Mouse (Mus musculus) midbrain, embryonic 15.5 days (tissue): ENCODE data around the gene As3mt. TPM values are rescaled to one million over a fixed set of nuclear protein-coding genes. Genes with fewer than 3 reads are reported as not detected.
A peak's percentile ranks its signal among the peaks of the same experiment; 100 is the strongest.

Experiments used
- ATAC-seq: fragments of 200-750 bp; cut with Nextera tagmentation; replicated peaks from 2 replicates; pipeline ENCODE4 v1.8.0; 2017; ENCODE audit warnings: moderate TSS enrichment
- H3K27ac ChIP-seq: fragments of 300-500 bp; sonication (generic); 2 replicates; pipeline ENCODE4 v1.5.1; 2015; ENCODE audit warnings: mild to moderate bottlenecking, inconsistent platforms
- H3K27me3 ChIP-seq: fragments of 300-500 bp; sonication (generic); replicated peaks from 2 replicates; pipeline ENCODE4 v1.6.1; 2015; ENCODE audit warnings: inconsistent platforms
- H3K36me3 ChIP-seq: fragments of 300-500 bp; sonication (generic); replicated peaks from 2 replicates; pipeline ENCODE4 v1.6.1; 2015; ENCODE audit warnings: inconsistent platforms
- H3K4me1 ChIP-seq: fragments of 300-500 bp; sonication (generic); 2 replicates; pipeline ENCODE4 v1.6.1; 2015; ENCODE audit warnings: inconsistent platforms
- H3K4me2 ChIP-seq: fragments of 300-500 bp; sonication (generic); 2 replicates; pipeline ENCODE4 v1.6.1; 2015; ENCODE audit warnings: inconsistent platforms, mild to moderate bottlenecking, moderate library complexity
- H3K4me3 ChIP-seq: fragments of 300-500 bp; sonication (generic); 2 replicates; pipeline ENCODE4 v1.5.1; 2015; ENCODE audit warnings: mild to moderate bottlenecking, inconsistent platforms
- H3K9ac ChIP-seq: fragments of 300-500 bp; sonication (generic); 2 replicates; pipeline ENCODE4 v1.6.1; 2015; ENCODE audit warnings: mild to moderate bottlenecking, inconsistent platforms
- H3K9me3 ChIP-seq: fragments of 300-500 bp; sonication (generic); 2 replicates; pipeline ENCODE4 v1.6.1; 2016; ENCODE audit warnings: inconsistent platforms
- WGBS: fragments of 180-500 bp; shearing (Covaris S2); methylation state at CpG from one replicate; pipeline ENCODE4 v1.1.7; 2015; ENCODE audit warnings: mixed read lengths; 5-methylcytosine and 5-hydroxymethylcytosine counted together
- polyA plus RNA-seq: library from polyadenylated mRNA; unstranded; fragments of >200 nt; fragmentation: Nextera tagmentation; extraction: Ambion mirVana; gene quantifications from 2 replicates; pipeline ENCODE4 v1.2.1, GENCODE M21; 2015

The As3mt gene
- polyA plus RNA-seq, 1 experiment from 2014 or later, result 33.9 TPM

- Histone ChIP-seq H3K9ac (peak overlapping the region; percentile 15; the same call in 1 of the 2 replicates), H3K4me1 (peaks cover 32% of the 10 kb centered on the region), H3K4me3 (peak overlapping the region; percentile 87), H3K27ac (peak overlapping the region; percentile 68), H3K4me2 (peak overlapping the region; percentile 96), H3K27me3 (peaks cover 2% of the 10 kb centered on the region), H3K9me3 (no peaks in the 10 kb centered on the region), H3K36me3 (no peaks in the 10 kb centered on the region)
- peak; percentile 76 for ATAC-seq
- 18% methylated on average over 29 of the region's 29 CpGs for WGBS
These were observed 53.3 kb downstream of the As3mt start for GRCm38 (mm10) chr19:46760375-46761160.

GRCm38 (mm10) chr19:46761247-46761946, 54.1 kb downstream of the As3mt start, which contains the start of gene Cnnm2:
TSS of gene Cnnm2 (plus strand) at chr19:46761596.
- ATAC-seq, result peak; percentile 98
- peak within 1 kb of the TSS; percentile 95 for H3K27ac ChIP-seq
- H3K4me1 ChIP-seq, result peaks cover 37% of the 10 kb centered on the region
- no peaks in the 10 kb centered on the region for H3K36me3 ChIP-seq
- H3K4me2 ChIP-seq, result peak within 1 kb of the TSS; percentile 96
- peaks cover 2% of the 10 kb centered on the region for H3K27me3 ChIP-seq
- peak within 1 kb of the TSS; percentile 87 for H3K4me3 ChIP-seq
- H3K9ac ChIP-seq, result peak within 1 kb of the TSS; percentile 86
- 0% methylated on average over 50 of the region's 59 CpGs for WGBS
- H3K9me3 ChIP-seq, result no peaks in the 10 kb centered on the region

- Histone ChIP-seq H3K27ac (peak overlapping the region; percentile 95), H3K4me2 (peak overlapping the region; percentile 96), H3K9ac (peak overlapping the region; percentile 86), H3K27me3 (peaks cover 2% of the 10 kb centered on the region), H3K4me3 (peak overlapping the region; percentile 87), H3K4me1 (peaks cover 40% of the 10 kb centered on the region), H3K9me3 (no peaks in the 10 kb centered on the region), H3K36me3 (no peaks in the 10 kb centered on the region)
- WGBS, result under 1% methylated on average over 36 of the region's 36 CpGs
- ATAC-seq, result no peak
These were observed 54.7 kb downstream of the As3mt start for GRCm38 (mm10) chr19:46761971-46762290.

GRCm38 (mm10) chr19:46762291-46762991, 55.2 kb downstream of the As3mt start:
- no peak for ATAC-seq
- H3K4me2 ChIP-seq, result peak overlapping the region; percentile 96
- peak overlapping the region; percentile 95 for H3K27ac ChIP-seq
- peaks cover 44% of the 10 kb centered on the region for H3K4me1 ChIP-seq
- H3K27me3 ChIP-seq, result peaks cover 2% of the 10 kb centered on the region; the same call in 1 of the 2 replicates
- no peaks in the 10 kb centered on the region for H3K36me3 ChIP-seq
- H3K9ac ChIP-seq, result peak overlapping the region; percentile 86
- H3K4me3 ChIP-seq, result peak overlapping the region; percentile 87
- under 1% methylated on average over 50 of the region's 50 CpGs for WGBS
- no peaks in the 10 kb centered on the region for H3K9me3 ChIP-seq

- no peaks in the 10 kb centered on the region for H3K36me3 ChIP-seq
- no peaks in the 10 kb centered on the region for H3K9me3 ChIP-seq
- peak overlapping the region; percentile 96 for H3K4me2 ChIP-seq
- H3K27me3 ChIP-seq, result peaks cover 2% of the 10 kb centered on the region; the same call in 1 of the 2 replicates
- H3K4me3 ChIP-seq, result peak overlapping the region; percentile 87
- ATAC-seq, result no peak
- peaks cover 45% of the 10 kb centered on the region for H3K4me1 ChIP-seq
- under 1% methylated on average over 19 of the region's 19 CpGs for WGBS
- peak overlapping the region; percentile 95; the same call in 1 of the 2 replicates for H3K27ac ChIP-seq
- H3K9ac ChIP-seq, result peak overlapping the region; percentile 86
These were observed 55.7 kb downstream of the As3mt start for GRCm38 (mm10) chr19:46762992-46763342.

- ATAC-seq, result no peak
- H3K27ac ChIP-seq, result no peak overlapping the region
- 8% methylated on average over 7 of the region's 7 CpGs for WGBS
These were observed 56.1 kb downstream of the As3mt start for GRCm38 (mm10) chr19:46763356-46763755.

GRCm38 (mm10) chr19:46763932-46764762, 56.9 kb downstream of the As3mt start:
- Histone ChIP-seq H3K4me3 (peak overlapping the region; percentile 87), H3K27me3 (no peaks in the 10 kb centered on the region), H3K4me2 (peak overlapping the region; percentile 96), H3K36me3 (no peaks in the 10 kb centered on the region), H3K4me1 (peaks cover 45% of the 10 kb centered on the region), H3K9ac (peak overlapping the region; percentile 1; the same call in 1 of the 2 replicates), H3K9me3 (no peaks in the 10 kb centered on the region), H3K27ac (no peak overlapping the region)
- no peak for ATAC-seq
- 47% methylated on average over 12 of the region's 12 CpGs for WGBS

More at GRCm38 (mm10) chr19:46763356-46763755, 56.1 kb downstream of the As3mt start:
- Histone ChIP-seq H3K27me3 (peaks cover 2% of the 10 kb centered on the region; the same call in 1 of the 2 replicates), H3K9ac (peak overlapping the region; percentile 86; the same call in 1 of the 2 replicates), H3K9me3 (no peaks in the 10 kb centered on the region), H3K36me3 (no peaks in the 10 kb centered on the region), H3K4me1 (peaks cover 45% of the 10 kb centered on the region), H3K4me2 (peak overlapping the region; percentile 96), H3K4me3 (peak overlapping the region; percentile 87)

- Histone ChIP-seq H3K27me3 (no peaks in the 10 kb centered on the region), H3K9me3 (no peaks in the 10 kb centered on the region), H3K27ac (no peak overlapping the region), H3K9ac (peak overlapping the region; percentile 1; the same call in 1 of the 2 replicates), H3K4me3 (peak overlapping the region; percentile 87), H3K4me2 (peak overlapping the region; percentile 96), H3K36me3 (no peaks in the 10 kb centered on the region), H3K4me1 (peaks cover 45% of the 10 kb centered on the region)
- ATAC-seq, result no peak
- WGBS, result 40% methylated on average over 9 of the region's 9 CpGs
These were observed 57.5 kb downstream of the As3mt start for GRCm38 (mm10) chr19:46764763-46765117.

GRCm38 (mm10) chr19:46766125-46766524, 58.9 kb downstream of the As3mt start:
- H3K9me3 ChIP-seq, result no peaks in the 10 kb centered on the region
- H3K4me1 ChIP-seq, result peaks cover 45% of the 10 kb centered on the region
- H3K36me3 ChIP-seq, result no peaks in the 10 kb centered on the region
- no peak overlapping the region for H3K4me3 ChIP-seq
- H3K27ac ChIP-seq, result no peak overlapping the region
- H3K27me3 ChIP-seq, result no peaks in the 10 kb centered on the region
- H3K4me2 ChIP-seq, result peak overlapping the region; percentile 26
- H3K9ac ChIP-seq, result no peak overlapping the region
- ATAC-seq, result no peak
- 63% methylated on average over 5 of the region's 5 CpGs for WGBS

GRCm38 (mm10) chr19:46769759-46770158, 62.5 kb downstream of the As3mt start:
- Histone ChIP-seq H3K9me3 (no peaks in the 10 kb centered on the region), H3K9ac (no peak overlapping the region), H3K36me3 (no peaks in the 10 kb centered on the region), H3K4me3 (no peak overlapping the region), H3K4me1 (peaks cover 23% of the 10 kb centered on the region), H3K4me2 (no peak overlapping the region), H3K27me3 (no peaks in the 10 kb centered on the region), H3K27ac (no peak overlapping the region)
- no peak for ATAC-seq
- 89% methylated on average over 11 of the region's 11 CpGs for WGBS

- Histone ChIP-seq H3K36me3 (no peaks in the 10 kb centered on the region), H3K9ac (no peak overlapping the region), H3K4me2 (no peak overlapping the region), H3K4me1 (peaks cover 10% of the 10 kb centered on the region), H3K27ac (no peak overlapping the region), H3K27me3 (no peaks in the 10 kb centered on the region), H3K9me3 (no peaks in the 10 kb centered on the region), H3K4me3 (no peak overlapping the region)
- no peak for ATAC-seq
- 91% methylated on average over 6 of the region's 6 CpGs for WGBS
These were observed 64.5 kb downstream of the As3mt start for GRCm38 (mm10) chr19:46771801-46772200.
